Comparison of ENCODE assay signal across 11 mouse cellular contexts in genomic region chr7:118313818-118314217, GRCm38 (mm10).
DNase-seq lines count a peak whose midpoint lies in the region; TF ChIP-seq lines count a peak whose summit lies in the region.
"Had no signal": no experiment of that assay in that cellular context is flagged by ENCODE, and none has a peak within 500 bp of the region (broad histone marks: within the 10 kb centered on the region; RNA-seq: fewer than 3 reads in every experiment).

No protein-coding gene starts in this region.

- 43% methylated on average over 8 of the region's 8 CpGs for WGBS in cerebellum, adult 2 months

- peak in 1 of 2 experiments; percentile 26 for DNase-seq in cerebellum, adult 2 months
- DNase-seq in cerebellum, adult 9-11 months: no peak
- DNase-seq in layer of hippocampus, adult 18-20 months (ENCODE audit: low spot score in 2 of 2): peak; percentile 30 to 65
- DNase-seq in layer of hippocampus, postnatal 25 days (ENCODE audit: extremely low spot score in 1 of 2, low spot score in 1 of 2): no peak
- peak; percentile 44 for DNase-seq in NIH3T3 (ENCODE audit: low read depth)
- DNase-seq in layer of hippocampus, postnatal 14 days (ENCODE audit: low spot score in 2 of 2): peak; percentile 14 to 46
- no peak for DNase-seq in thymus, postnatal 10 days (ENCODE audit: low spot score in 2 of 2)
- no peak for DNase-seq in thymus, postnatal 0 days (ENCODE audit: low spot score)
- DNase-seq: B cell, adult 2 months; heart, postnatal 4 days had no signal

- H3K27me3 ChIP-seq in cerebellum, adult 2 months (ENCODE audit: control insufficient read depth, insufficient read depth, low read length): no peaks in the 10 kb centered on the region
- H3K27me3 ChIP-seq: neural tube, embryonic 12.5 days had no signal

- no peak overlapping the region for H3K4me3 ChIP-seq in cerebellum, adult 2 months (replicated peaks; ENCODE audit: insufficient read depth, low read depth, low read length)
- H3K4me3 ChIP-seq: neural tube, embryonic 12.5 days had no signal

- peak; percentile 38; the same call in 1 of the 2 replicates for TF ChIP-seq CTCF in cerebellum, adult 2 months (IDR thresholded peaks at IDR 0.05; ENCODE audit: borderline replicate concordance, insufficient read depth, low read depth, low read length)

- no peak overlapping the region for H3K27ac ChIP-seq in cerebellum, adult 2 months (ENCODE audit: insufficient read depth, low read length)
- H3K27ac ChIP-seq: neural tube, embryonic 12.5 days had no signal

- H3K4me1 ChIP-seq in cerebellum, adult 2 months (ENCODE audit: control insufficient read depth, insufficient read depth, low read length): no peaks in the 10 kb centered on the region
- H3K4me1 ChIP-seq: neural tube, embryonic 12.5 days had no signal

- TF ChIP-seq POLR2A in cerebellum, adult 2 months (IDR thresholded peaks at IDR 0.05; ENCODE audit: borderline replicate concordance, insufficient read depth, low read length): no peak

Comparison
In these comparisons a context has a peak if more than half of its experiments do, and no peak if none do; other contexts are left out.
1. DNase-seq: peak in layer of hippocampus, adult 18-20 months (2 of 2), NIH3T3 (single experiment) and layer of hippocampus, postnatal 14 days (2 of 2); none in cerebellum, adult 9-11 months (single experiment), layer of hippocampus, postnatal 25 days (0 of 2), thymus, postnatal 10 days (0 of 2) and thymus, postnatal 0 days (single experiment).